Mouse (Mus musculus) embryonic facial prominence, embryonic 14.5 days (tissue): ENCODE measurements around the gene Map3k7cl. TPM values are rescaled to one million over a fixed set of nuclear protein-coding genes. Genes with fewer than 3 reads are reported as not detected.

Experiments used
- ATAC-seq: fragments of 200-750 bp; cut with Nextera tagmentation; 2 replicates; pipeline ENCODE4 v1.8.0; 2017; ENCODE audit warnings: low read depth, moderate number of reproducible peaks, moderate TSS enrichment
- DNase-seq: peaks from one replicate; pipeline ENCODE4 v3.0.0-alpha.2; 2015; ENCODE audit warnings: low spot score
- H3K27ac ChIP-seq: fragments of 300-500 bp; sonication (generic); replicated peaks from 2 replicates; pipeline ENCODE4 v1.5.1; 2014; ENCODE audit warnings: low read depth, mild to moderate bottlenecking, low read length, moderate library complexity
- H3K27me3 ChIP-seq: fragments of 300-500 bp; sonication (generic); replicated peaks from 2 replicates; pipeline ENCODE4 v1.6.1; 2014; ENCODE audit warnings: low read length; ENCODE audit not compliant: control insufficient read depth, insufficient read depth
- H3K36me3 ChIP-seq: fragments of 300-500 bp; sonication (generic); 2 replicates; pipeline ENCODE4 v1.6.1; 2014; ENCODE audit warnings: low read length, mixed read lengths; ENCODE audit not compliant: control insufficient read depth, insufficient read depth
- H3K4me1 ChIP-seq: fragments of 300-500 bp; sonication (generic); 2 replicates; pipeline ENCODE4 v1.6.1; 2014; ENCODE audit warnings: antibody characterized with exemption, low read length; ENCODE audit not compliant: control insufficient read depth, insufficient read depth
- H3K4me2 ChIP-seq: fragments of 300-500 bp; sonication (generic); 2 replicates; pipeline ENCODE4 v1.6.1; 2014; ENCODE audit warnings: low read depth, mild to moderate bottlenecking, low read length, moderate library complexity, mixed read lengths
- H3K4me3 ChIP-seq: fragments of 300-500 bp; sonication (generic); 2 replicates; pipeline ENCODE4 v1.5.1; 2014; ENCODE audit warnings: low read depth, mild to moderate bottlenecking, low read length
- H3K9ac ChIP-seq: fragments of 300-500 bp; sonication (generic); 2 replicates; pipeline ENCODE4 v1.6.1; 2014; ENCODE audit warnings: low read depth, mild to moderate bottlenecking, low read length, moderate library complexity, mixed read lengths
- H3K9me3 ChIP-seq: fragments of 300-500 bp; sonication (generic); 2 replicates; pipeline ENCODE4 v1.6.1; 2016; ENCODE audit warnings: low read length; ENCODE audit not compliant: control insufficient read depth
- WGBS: fragments of 180-500 bp; shearing (Covaris S2); extraction: QIAGEN DNeasy Blood & Tissue Kit; methylation state at CpG from one replicate; pipeline ENCODE4 v1.1.7; 2014; 5-methylcytosine and 5-hydroxymethylcytosine counted together
- polyA plus RNA-seq: library from polyadenylated mRNA; unstranded; fragments of >200 nt; fragmentation: Nextera tagmentation; extraction: Ambion mirVana; gene quantifications from 2 replicates; pipeline ENCODE4 v1.2.1, GENCODE M21; 2014

The Map3k7cl gene
- polyA plus RNA-seq: 1.8 and 1.9 TPM in 2 replicates

- no peaks in the 10 kb centered on the region for H3K36me3 ChIP-seq
- 72% methylated on average over 24 of the region's 24 CpGs for WGBS
- H3K9me3 ChIP-seq: no peaks in the 10 kb centered on the region
- H3K4me2 ChIP-seq: no peak within 1 kb of the TSS
- no peak within 1 kb of the TSS for H3K4me3 ChIP-seq
- no peaks in the 10 kb centered on the region for H3K27me3 ChIP-seq
- peak; percentile 72 for DNase-seq
- no peaks in the 10 kb centered on the region for H3K4me1 ChIP-seq
- peak; percentile 89 for ATAC-seq
- no peak within 1 kb of the TSS for H3K9ac ChIP-seq
- no peak within 1 kb of the TSS; the same call in 1 of the 2 replicates for H3K27ac ChIP-seq
Observed at GRCm38 (mm10) chr16:87552907-87553691, at the start of gene Map3k7cl. Gene Map3k7cl (plus strand): TSS chr16:87553330.

- Histone ChIP-seq H3K36me3 (no peaks in the 10 kb centered on the region), H3K27ac (no peak overlapping the region), H3K4me2 (no peak overlapping the region), H3K9me3 (no peaks in the 10 kb centered on the region), H3K27me3 (no peaks in the 10 kb centered on the region), H3K9ac (no peak overlapping the region), H3K4me3 (no peak overlapping the region), H3K4me1 (no peaks in the 10 kb centered on the region)
- WGBS: 70% methylated on average over 5 of the region's 5 CpGs
- ATAC-seq (no peak), DNase-seq (no peak)
Observed at GRCm38 (mm10) chr16:87511706-87512105, 41.4 kb upstream of the Map3k7cl start.

- Histone ChIP-seq H3K9ac (no peak overlapping the region), H3K4me1 (no peaks in the 10 kb centered on the region), H3K9me3 (no peaks in the 10 kb centered on the region), H3K36me3 (no peaks in the 10 kb centered on the region), H3K4me2 (no peak overlapping the region), H3K27me3 (no peaks in the 10 kb centered on the region), H3K4me3 (no peak overlapping the region), H3K27ac (no peak overlapping the region)
- ATAC-seq: no peak
- 92% methylated on average over 14 of the region's 14 CpGs for WGBS
- no peak for DNase-seq
Observed at GRCm38 (mm10) chr16:87512331-87512730, 40.8 kb upstream of the Map3k7cl start.

- Histone ChIP-seq H3K36me3 (no peaks in the 10 kb centered on the region), H3K4me3 (no peak overlapping the region), H3K4me1 (no peaks in the 10 kb centered on the region), H3K27me3 (no peaks in the 10 kb centered on the region), H3K9ac (no peak overlapping the region), H3K27ac (no peak overlapping the region), H3K4me2 (no peak overlapping the region), H3K9me3 (no peaks in the 10 kb centered on the region)
- DNase-seq: no peak
- no peak for ATAC-seq
- 90% methylated on average over 5 of the region's 5 CpGs for WGBS
Observed at GRCm38 (mm10) chr16:87524228-87524627, 28.9 kb upstream of the Map3k7cl start.

GRCm38 (mm10) chr16:87527553-87528249, 25.4 kb upstream of the Map3k7cl start:
- Histone ChIP-seq H3K27ac (no peak overlapping the region), H3K9me3 (no peaks in the 10 kb centered on the region), H3K4me3 (no peak overlapping the region), H3K27me3 (no peaks in the 10 kb centered on the region), H3K9ac (no peak overlapping the region), H3K36me3 (no peaks in the 10 kb centered on the region), H3K4me2 (no peak overlapping the region), H3K4me1 (no peaks in the 10 kb centered on the region)
- 56% methylated on average over 8 of the region's 8 CpGs for WGBS
- ATAC-seq (no peak), DNase-seq (no peak)

GRCm38 (mm10) chr16:87528755-87529154, 24.4 kb upstream of the Map3k7cl start:
- WGBS: 46% methylated on average over 10 of the region's 10 CpGs
- Histone ChIP-seq H3K4me2 (no peak overlapping the region), H3K4me1 (no peaks in the 10 kb centered on the region), H3K9ac (no peak overlapping the region), H3K4me3 (no peak overlapping the region), H3K9me3 (no peaks in the 10 kb centered on the region), H3K36me3 (no peaks in the 10 kb centered on the region), H3K27me3 (no peaks in the 10 kb centered on the region), H3K27ac (no peak overlapping the region)
- ATAC-seq: no peak
- DNase-seq: no peak

GRCm38 (mm10) chr16:87548348-87548747, 4.8 kb upstream of the Map3k7cl start:
- no peaks in the 10 kb centered on the region for H3K27me3 ChIP-seq
- H3K4me2 ChIP-seq: no peak overlapping the region
- no peak overlapping the region for H3K4me3 ChIP-seq
- no peaks in the 10 kb centered on the region for H3K36me3 ChIP-seq
- no peaks in the 10 kb centered on the region for H3K9me3 ChIP-seq
- H3K9ac ChIP-seq: no peak overlapping the region
- DNase-seq: no peak
- H3K27ac ChIP-seq: no peak overlapping the region
- WGBS: 59% methylated on average over 2 of the region's 2 CpGs
- ATAC-seq: no peak
- H3K4me1 ChIP-seq: no peaks in the 10 kb centered on the region

GRCm38 (mm10) chr16:87556320-87556719, 3.2 kb downstream of the Map3k7cl start:
- Histone ChIP-seq H3K36me3 (no peaks in the 10 kb centered on the region), H3K9me3 (no peaks in the 10 kb centered on the region), H3K9ac (no peak overlapping the region), H3K4me1 (no peaks in the 10 kb centered on the region), H3K4me2 (no peak overlapping the region), H3K27ac (no peak overlapping the region), H3K27me3 (no peaks in the 10 kb centered on the region), H3K4me3 (no peak overlapping the region)
- 64% methylated on average over 8 of the region's 8 CpGs for WGBS
- DNase-seq (no peak), ATAC-seq (no peak)
